Mouse (Mus musculus) cerebral cortex, adult 2 months (tissue): ENCODE measurements around the gene Trpm6.

Experiments used
- WGBS: fragments of 180-500 bp; shearing (Covaris S2); methylation state at CpG from one replicate; pipeline ENCODE4 v1.1.7; 2018; 5-methylcytosine and 5-hydroxymethylcytosine counted together

Gene Trpm6

GRCm38 (mm10) chr19:18772888-18773488 is 23.2 kb downstream of the Trpm6 start:
- 92% methylated on average over 5 of the region's 5 CpGs for WGBS

DNA sequence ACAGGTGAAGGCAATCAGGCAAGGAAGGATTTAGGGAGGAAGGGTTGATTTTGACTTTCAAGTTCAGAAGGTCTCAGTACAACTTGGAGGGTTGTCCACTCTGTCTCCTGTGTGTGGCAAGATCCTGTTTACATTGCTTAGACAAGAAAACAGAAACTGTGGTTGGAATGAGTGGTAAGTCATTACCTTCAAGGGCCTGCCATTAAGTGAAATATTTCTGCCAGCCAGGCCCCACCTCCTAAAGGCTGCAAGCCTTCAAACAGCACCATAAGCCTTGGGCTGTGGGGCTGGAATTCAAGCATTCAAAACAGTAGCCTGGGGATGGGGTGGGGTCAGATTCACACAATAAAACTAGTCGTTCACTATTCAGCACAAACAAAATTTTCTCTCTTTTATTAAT is 24.3 kb downstream of the Trpm6 start:
- 63% methylated on average over 1 of the region's 1 CpGs for WGBS

DNA sequence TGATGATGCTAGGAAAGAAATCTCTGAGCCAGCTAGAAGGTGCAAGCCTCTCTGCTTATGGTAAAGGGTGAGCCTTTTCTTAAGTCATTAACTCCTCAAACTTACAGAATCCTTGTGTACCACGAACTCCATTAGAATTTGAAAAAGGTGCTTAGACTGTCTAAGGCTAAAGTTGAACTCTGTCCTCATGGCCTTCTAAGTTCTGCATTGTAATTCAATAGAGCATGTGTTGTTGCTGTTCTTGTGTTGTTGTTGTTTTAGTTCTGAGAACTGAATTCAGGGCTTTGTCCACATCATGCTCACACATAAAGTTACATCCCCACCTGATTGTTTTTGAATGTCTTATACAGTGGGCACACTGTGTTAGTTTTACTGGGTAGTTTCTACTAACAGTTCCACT is 49.9 kb downstream of the Trpm6 start:
- 64% methylated on average over 1 of the region's 1 CpGs for WGBS

DNA sequence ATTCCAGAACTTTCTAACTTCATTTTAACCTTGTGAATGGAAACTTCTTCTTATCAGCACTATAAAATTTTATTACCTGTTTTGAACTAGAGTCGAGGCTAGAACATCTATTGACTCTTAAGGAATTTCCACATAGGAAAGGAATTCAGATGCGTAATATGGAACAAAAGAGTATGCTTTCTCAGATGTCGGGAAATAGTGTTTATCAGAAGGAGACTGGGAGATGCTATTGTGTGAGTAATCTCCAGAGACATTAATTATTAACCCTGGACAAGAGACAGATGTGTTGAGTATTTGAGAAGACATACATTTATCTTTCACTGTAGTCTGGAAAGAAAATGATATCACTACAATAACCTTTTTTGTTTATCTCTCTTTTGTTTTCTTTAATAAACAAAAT is 61.5 kb downstream of the Trpm6 start:
- 90% methylated on average over 3 of the region's 3 CpGs for WGBS

GRCm38 (mm10) chr19:18815170-18815569 is 65.4 kb downstream of the Trpm6 start:
- 83% methylated on average over 13 of the region's 13 CpGs for WGBS

DNA sequence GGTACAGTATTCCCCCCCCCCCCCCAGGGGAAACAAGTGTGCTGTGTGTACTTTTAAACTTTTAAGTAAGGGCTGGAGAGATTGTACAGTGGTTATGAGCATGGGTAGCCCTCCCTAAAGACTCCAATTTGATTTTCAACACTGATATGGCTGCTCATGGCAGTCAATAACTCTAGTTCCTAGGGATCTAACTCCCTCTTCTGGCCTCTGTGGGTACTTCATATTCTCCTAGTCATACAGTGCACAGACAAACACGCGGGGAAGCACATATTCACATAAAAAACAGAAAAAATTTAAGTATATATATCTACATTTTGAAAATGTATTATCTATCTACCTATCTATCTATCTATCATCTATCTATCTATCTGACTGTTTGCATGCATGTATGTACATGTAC is 67.6 kb downstream of the Trpm6 start:
- WGBS, result 87% methylated on average over 2 of the region's 2 CpGs

- 80% methylated on average over 2 of the region's 2 CpGs for WGBS
Measured at GRCm38 (mm10) chr19:18828601-18829000, 78.8 kb downstream of the Trpm6 start.

DNA sequence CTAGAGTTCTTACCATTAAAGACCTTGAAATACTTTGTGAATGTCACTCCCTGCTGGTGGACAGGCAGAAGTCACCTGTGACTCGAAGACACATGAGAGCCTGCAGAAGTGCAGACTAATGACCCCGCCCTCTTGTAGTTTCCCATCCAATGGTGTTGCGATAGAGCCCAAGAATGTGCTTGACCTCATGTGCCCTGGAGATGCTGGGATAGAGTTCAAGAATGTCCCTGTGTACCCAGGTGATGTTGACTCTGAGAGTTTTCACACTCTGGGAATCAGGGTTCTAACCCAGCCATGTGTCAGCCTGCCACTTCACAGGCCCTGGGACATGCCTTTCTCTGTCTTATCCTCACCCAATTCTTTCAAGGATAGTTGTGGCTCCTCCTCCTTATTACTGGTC is 81.4 kb downstream of the Trpm6 start:
- WGBS, result 92% methylated on average over 3 of the region's 3 CpGs

GRCm38 (mm10) chr19:18834971-18835370 is 85.2 kb downstream of the Trpm6 start:
- WGBS, result 6% methylated on average over 6 of the region's 6 CpGs

DNA sequence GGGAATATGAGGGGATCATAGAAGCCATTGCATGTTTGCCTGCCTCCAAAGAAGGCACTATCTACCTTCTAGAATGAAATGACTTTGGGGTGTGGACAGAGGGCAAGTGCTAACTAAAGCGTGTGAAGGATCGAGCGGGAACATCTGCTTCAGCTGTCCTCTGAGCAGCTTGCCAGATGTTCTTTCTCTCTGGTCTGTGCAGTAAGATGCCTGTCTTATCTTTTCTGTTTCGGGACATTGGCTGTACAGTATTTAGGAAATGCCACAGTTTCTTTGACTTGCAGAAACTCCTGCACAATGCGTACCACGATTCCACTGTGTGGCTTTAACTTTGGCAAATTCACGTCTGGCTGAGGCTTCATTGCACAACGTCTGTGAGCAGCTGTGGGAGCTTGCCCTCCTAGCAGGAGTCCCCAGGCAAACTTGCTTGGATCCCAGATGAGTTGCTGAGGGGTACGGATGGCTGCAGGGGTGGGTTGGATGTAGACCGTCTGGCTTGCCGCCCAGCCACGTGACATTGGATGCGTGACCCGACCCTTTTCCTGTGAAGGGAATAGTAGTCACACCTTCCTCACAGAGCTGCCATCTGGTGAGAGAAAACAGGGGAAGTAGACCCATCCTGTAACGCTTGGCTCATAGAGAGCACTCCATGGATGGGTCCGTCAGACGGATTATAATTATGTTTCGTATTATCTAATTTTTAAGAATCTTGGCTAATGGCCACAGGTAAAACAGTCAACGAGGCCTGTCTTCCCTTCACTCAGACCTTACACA is 92.2 kb downstream of the Trpm6 start:
- WGBS, result 61% methylated on average over 19 of the region's 19 CpGs

DNA sequence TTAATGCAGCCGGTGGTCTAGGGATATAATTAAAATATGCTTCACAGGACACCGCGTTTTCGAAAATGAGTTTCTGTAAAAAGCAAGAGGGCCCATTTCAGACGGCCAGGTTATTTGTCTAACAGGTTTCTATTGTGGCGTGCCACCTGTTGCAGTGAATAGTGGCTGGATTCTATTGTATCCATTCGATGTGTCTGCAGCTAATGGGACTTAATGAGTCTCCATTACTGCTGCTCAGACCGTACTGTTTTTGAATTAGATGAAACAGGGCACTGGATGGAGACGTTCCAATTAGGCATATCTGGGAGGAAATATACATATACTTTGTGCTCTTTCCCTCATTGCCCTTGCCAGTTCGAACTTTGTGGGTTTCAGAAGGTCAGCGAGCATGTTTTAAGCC is 92.8 kb downstream of the Trpm6 start:
- WGBS, result 46% methylated on average over 11 of the region's 11 CpGs

- 93% methylated on average over 4 of the region's 4 CpGs for WGBS
Measured at GRCm38 (mm10) chr19:18846336-18846735, 96.6 kb downstream of the Trpm6 start.

DNA sequence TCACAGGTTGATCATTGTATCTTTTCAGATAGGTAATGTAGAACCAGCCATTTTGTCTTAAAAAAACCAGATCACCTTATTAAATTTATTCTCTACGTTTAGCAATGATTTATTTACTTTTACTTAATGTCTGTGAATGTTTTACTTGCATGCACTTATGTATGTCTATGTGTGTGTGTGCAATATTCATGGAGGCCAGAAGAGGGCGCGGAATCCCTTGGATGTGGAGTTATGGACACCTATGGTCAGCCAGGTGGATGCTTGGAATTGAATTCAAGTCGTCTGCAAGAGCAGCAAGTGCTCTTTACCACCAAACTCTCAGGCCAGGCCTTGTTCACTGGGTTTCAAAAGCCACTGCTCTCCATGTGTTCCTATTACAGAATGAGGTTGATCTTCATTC is 118.5 kb downstream of the Trpm6 start:
- WGBS, result 78% methylated on average over 4 of the region's 4 CpGs

DNA sequence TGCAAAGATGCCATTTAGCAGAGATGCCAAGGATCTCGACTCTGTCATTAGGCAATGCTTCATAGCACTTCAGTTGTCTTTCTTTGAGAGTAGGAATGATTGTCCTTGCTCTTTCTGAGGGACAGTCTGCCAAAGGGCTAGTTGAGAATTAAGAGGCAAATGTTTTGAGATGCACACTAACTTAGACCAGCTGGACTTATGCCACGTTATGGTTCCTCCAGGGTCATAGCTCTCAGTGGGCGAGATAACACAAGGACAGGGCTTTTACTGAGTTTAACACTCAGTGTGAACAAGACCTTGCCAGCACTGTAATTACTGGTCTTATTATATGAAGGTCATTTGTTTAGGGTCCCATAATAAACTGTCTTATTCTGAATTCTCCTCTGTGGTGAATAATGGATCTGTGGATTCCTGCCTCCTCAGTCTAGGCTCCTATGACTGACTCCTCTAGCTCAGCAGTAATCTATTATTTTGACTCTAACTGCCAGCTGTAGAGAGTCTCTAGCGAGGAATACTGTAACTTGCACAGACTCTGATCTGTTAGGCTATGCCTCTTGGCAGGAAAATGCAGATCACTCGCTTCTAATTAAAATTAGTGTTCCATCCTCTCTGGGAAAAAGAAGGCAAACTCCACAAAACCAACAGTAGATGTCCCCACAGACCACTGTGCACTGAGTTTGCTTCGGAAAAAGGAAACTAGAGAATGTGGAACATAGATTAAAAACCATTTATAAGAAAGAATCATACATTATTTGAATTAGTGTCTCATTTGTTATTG is 123.2 kb downstream of the Trpm6 start:
- WGBS, result 37% methylated on average over 6 of the region's 6 CpGs

DNA sequence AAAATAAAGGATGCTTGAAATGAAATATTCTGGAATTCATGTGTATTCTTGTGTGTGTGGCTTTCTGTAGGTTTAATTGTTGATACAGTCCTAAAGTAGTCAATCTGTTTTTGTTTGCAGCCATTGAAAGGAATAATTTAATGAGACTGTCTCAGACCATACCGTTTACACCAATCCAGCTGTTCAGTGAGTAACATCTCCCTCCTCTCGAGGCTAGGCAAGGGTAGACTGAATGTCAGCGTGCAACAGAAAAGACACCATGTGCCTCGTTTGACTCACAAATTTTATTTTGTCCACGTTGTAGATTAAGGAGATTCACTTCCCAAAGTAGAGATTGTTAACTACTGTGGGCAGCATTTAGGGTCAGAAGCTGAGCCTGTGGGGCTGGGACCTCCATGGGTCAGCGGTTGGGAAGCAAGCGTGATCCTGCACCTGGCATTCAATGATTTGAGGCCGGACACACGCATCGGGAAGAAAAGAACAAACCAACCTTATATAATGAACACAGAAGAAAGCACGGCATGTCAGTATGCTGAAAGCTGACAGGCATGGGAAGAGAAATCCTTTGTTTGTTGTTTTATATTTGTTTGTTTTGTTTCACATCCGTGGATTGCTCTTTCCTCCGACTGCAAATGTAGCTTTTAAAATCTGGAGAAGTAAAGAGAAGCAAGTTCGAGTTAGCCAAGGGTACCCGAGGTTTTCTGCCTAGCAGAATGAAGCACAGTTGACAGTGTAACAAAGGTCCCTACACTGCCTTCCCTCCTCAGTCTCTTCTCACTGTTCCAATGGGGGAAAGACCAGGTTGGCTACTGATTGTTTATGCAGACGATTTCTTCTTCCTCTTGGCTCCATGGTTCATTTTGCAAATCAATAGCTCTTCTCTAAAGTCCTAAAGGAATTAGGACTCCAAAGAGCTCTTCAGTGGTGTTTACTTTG is 124.2 kb downstream of the Trpm6 start:
- WGBS, result 29% methylated on average over 16 of the region's 16 CpGs

DNA sequence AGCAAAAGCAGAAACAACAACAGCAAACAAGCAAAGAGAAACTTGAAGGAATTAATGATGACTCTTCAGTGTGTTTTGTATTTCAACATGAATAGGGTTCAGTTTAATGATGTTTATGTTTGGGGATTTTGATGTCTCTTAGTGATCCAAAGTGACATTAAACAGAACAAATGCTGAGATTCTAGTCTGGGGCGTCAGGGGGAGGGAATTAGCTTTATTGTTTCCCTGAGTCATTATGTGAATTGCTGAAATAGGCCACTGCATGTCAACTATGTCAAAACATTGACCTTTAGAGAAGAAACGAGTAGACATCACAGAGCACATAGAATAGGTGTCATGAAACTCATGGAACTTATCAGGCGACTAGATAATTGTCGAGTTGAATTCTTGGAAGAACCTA is 129.5 kb downstream of the Trpm6 start:
- 83% methylated on average over 4 of the region's 4 CpGs for WGBS

DNA sequence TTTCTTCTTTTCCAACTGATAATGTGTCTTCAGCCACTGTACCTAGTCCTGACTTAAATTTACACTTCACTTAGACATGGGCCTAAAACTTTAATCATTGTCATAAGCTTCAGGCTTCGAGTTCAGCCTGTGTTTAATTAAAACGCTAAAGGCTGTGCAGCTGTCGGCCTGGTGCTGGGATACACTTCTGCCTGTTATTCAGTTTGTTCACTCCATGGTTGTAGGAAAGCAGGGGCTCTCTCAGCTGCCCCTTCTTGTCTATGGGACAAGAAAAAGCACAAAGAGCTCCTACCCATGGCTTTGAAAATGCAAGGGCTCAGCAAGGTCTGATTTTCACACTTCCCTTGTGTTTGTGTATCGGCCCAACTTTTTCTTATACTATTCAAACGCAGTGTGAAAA is 131.4 kb downstream of the Trpm6 start:
- 72% methylated on average over 5 of the region's 5 CpGs for WGBS

DNA sequence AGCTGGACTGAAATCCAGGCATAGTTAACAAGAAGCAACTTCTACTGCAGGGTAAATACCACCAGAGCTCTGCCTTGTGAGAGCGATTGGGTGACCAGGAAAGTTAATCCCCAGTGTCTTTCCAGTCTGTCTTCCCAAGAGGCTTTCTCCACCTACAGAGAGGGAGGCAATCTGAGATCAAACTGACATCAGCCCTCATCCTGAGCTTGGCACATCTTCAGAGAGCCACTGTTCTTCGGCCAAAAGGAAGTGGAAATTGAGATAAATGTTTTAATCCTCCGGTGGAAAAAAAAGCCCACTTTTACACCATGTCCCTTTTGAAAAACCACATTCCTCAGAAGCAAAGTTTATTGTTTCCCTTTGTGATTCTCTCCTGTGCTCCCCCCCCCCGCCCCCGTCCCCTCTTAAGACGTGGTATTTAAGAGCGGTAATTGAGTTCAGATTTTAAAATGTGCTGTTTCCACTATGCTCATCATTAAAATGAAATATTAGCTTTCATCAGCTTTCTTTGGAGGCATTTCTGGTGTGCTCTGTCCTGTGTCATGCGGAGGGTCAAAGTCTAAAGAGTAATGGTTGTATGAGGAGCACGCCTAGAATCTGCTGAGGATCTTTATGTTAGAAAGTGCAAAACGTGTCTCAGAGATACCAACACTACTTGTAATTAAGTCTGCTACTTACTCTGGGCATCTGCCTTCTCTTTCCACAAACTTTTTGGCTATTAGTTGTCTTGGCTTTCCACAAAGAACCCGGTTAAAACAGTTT is 138.0 kb downstream of the Trpm6 start:
- WGBS, result 36% methylated on average over 11 of the region's 11 CpGs

- 13% methylated on average over 13 of the region's 13 CpGs for WGBS
Measured at GRCm38 (mm10) chr19:18888491-18889116, 138.8 kb downstream of the Trpm6 start.

- 5% methylated on average over 11 of the region's 11 CpGs for WGBS
Measured at GRCm38 (mm10) chr19:18889117-18889627, 139.4 kb downstream of the Trpm6 start.
